Mouse (Mus musculus) brain, embryonic 18.5 days (tissue): ENCODE results near the gene Ypel2.

Experiments used
- DNase-seq: peaks from one replicate; pipeline ENCODE4 v3.0.0-alpha.2; 2012; ENCODE audit warnings: low read depth, low spot score

The Ypel2 gene

GRCm38 (mm10) chr11:86995625-86996221, 2.2 kb upstream of the Ypel2 start:
- peak; percentile 59 for DNase-seq

- no peak for DNase-seq
Observed at GRCm38 (mm10) chr11:86994791-86995624, 1.5 kb upstream of the Ypel2 start.

- no peak for DNase-seq
Observed at GRCm38 (mm10) chr11:86994330-86994729, 823 bp upstream of the Ypel2 start.

GRCm38 (mm10) chr11:86992461-86992988, 982 bp downstream of the Ypel2 start:
- no peak for DNase-seq

GRCm38 (mm10) chr11:86991241-86991640, 2.3 kb downstream of the Ypel2 start:
- DNase-seq = no peak

- DNase-seq = no peak
Observed at GRCm38 (mm10) chr11:86990309-86990708, 3.2 kb downstream of the Ypel2 start.

GRCm38 (mm10) chr11:86984990-86985389, 8.5 kb downstream of the Ypel2 start:
- DNase-seq = no peak

- DNase-seq = no peak
Observed at GRCm38 (mm10) chr11:86983056-86983455, 10.5 kb downstream of the Ypel2 start.

- no peak for DNase-seq
Observed at GRCm38 (mm10) chr11:86981229-86981791, 12.2 kb downstream of the Ypel2 start.

GRCm38 (mm10) chr11:86980526-86980925, 13.0 kb downstream of the Ypel2 start:
- DNase-seq = no peak

- DNase-seq = no peak
Observed at GRCm38 (mm10) chr11:86979799-86980198, 13.7 kb downstream of the Ypel2 start.

GRCm38 (mm10) chr11:86977242-86977641, 16.3 kb downstream of the Ypel2 start:
- DNase-seq = no peak

GRCm38 (mm10) chr11:86974401-86974800, 19.1 kb downstream of the Ypel2 start:
- no peak for DNase-seq

GRCm38 (mm10) chr11:86973255-86973654, 20.3 kb downstream of the Ypel2 start:
- DNase-seq = no peak

- DNase-seq = no peak
Observed at GRCm38 (mm10) chr11:86971057-86971753, 22.3 kb downstream of the Ypel2 start.

- DNase-seq = no peak
Observed at GRCm38 (mm10) chr11:86969041-86969821, 24.3 kb downstream of the Ypel2 start.

- DNase-seq = no peak
Observed at GRCm38 (mm10) chr11:86967506-86967905, 26.0 kb downstream of the Ypel2 start.

- DNase-seq = no peak
Observed at GRCm38 (mm10) chr11:86966696-86967095, 26.8 kb downstream of the Ypel2 start.

GRCm38 (mm10) chr11:86965079-86965478, 28.4 kb downstream of the Ypel2 start:
- DNase-seq = no peak

- DNase-seq = no peak
Observed at GRCm38 (mm10) chr11:86963698-86964097, 29.8 kb downstream of the Ypel2 start.

GRCm38 (mm10) chr11:86963027-86963426, 30.5 kb downstream of the Ypel2 start:
- no peak for DNase-seq
